25 mouse cellular contexts compared by ENCODE assay signal in genomic region chr4:4785169-4785568, GRCm38 (mm10). TPM values are rescaled to one million over a fixed set of nuclear protein-coding genes. Genes with fewer than 3 reads are reported as not detected.
A peak's percentile ranks its signal among the peaks of the same experiment; 100 is the strongest.
DNase-seq lines count a peak whose midpoint lies in the region; ATAC-seq and TF ChIP-seq lines count a peak whose summit lies in the region.
"Had no signal": no experiment of that assay in that cellular context is flagged by ENCODE, and none has a peak within 500 bp of the region (broad histone marks: within the 10 kb centered on the region; RNA-seq: fewer than 3 reads in every experiment).

No protein-coding gene starts in this region.

- no peaks in the 10 kb centered on the region for H3K9me3 ChIP-seq in ES-E14 (ENCODE audit: control insufficient read depth, insufficient read depth, low read depth, low read length)
- H3K9me3 ChIP-seq in heart, embryonic 10.5 days: 0 out of 2 replicates have a peak, but pooled peaks cover 2% of the 10 kb centered on the region
- H3K9me3 ChIP-seq: embryonic facial prominence, embryonic 15.5 days had no signal

- H3K4me3 ChIP-seq in ES-E14 (ENCODE audit: insufficient read depth in 1 of 2, low read depth in 1 of 2, low read length in 2 of 2, poor library complexity in 1 of 2, severe bottlenecking in 1 of 2): no peak overlapping the region
- H3K4me3 ChIP-seq in heart, embryonic 10.5 days: no peak overlapping the region
- H3K4me3 ChIP-seq: embryonic facial prominence, embryonic 13.5 days; embryonic facial prominence, embryonic 15.5 days; erythroblast, embryonic 14.5 days; forebrain, embryonic 10.5 days; forebrain, embryonic 12.5 days had no signal

- H3K36me3 ChIP-seq in ES-E14 (ENCODE audit: control insufficient read depth, insufficient read depth, low read length, poor library complexity, severe bottlenecking): peaks cover 2% of the 10 kb centered on the region; the same call in 1 of the 2 replicates
- peaks cover 25% of the 10 kb centered on the region for H3K36me3 ChIP-seq in heart, embryonic 10.5 days

- 0 out of 2 replicates have a peak, but pooled peaks have one; percentile 24 for ATAC-seq in common myeloid progenitor, adult 5-6 weeks (replicated peaks; ENCODE audit: low read depth, poor library complexity, severe bottlenecking)
- peak; percentile 53 for ATAC-seq in megakaryocyte progenitor cell, adult 5-6 weeks (replicated peaks; ENCODE audit: poor library complexity)
- ATAC-seq in frontal cortex, adult (ENCODE audit: low TSS enrichment): no peak
- ATAC-seq in CD4-positive, CD25-positive, alpha-beta regulatory T cell, adult 4 months: no peak
- ATAC-seq: forebrain, embryonic 14.5 days; forebrain, embryonic 16.5 days; Patski had no signal

- H3K9ac ChIP-seq in ES-E14 (ENCODE audit: insufficient read depth, low read depth, low read length, poor library complexity, severe bottlenecking): peak overlapping the region; percentile 38; the same call in 1 of the 2 replicates
- H3K9ac ChIP-seq: embryonic facial prominence, embryonic 13.5 days; embryonic facial prominence, embryonic 15.5 days; forebrain, embryonic 12.5 days had no signal

- DNase-seq in 416B (ENCODE audit: low read depth) (peak; percentile 24), ES-E14 (ENCODE audit: low read depth, low spot score) (no peak)
- DNase-seq in heart, embryonic 10.5 days (ENCODE audit: low spot score): no peak
- DNase-seq: adrenal gland, adult 2 months; adrenal gland, postnatal 10 days; adrenal gland, postnatal 25 days; B cell, adult 2 months; cerebellum, adult 11 months; cerebellum, adult 18-20 months; cerebellum, adult 8-10 months; cerebellum, adult 9-11 months; cerebellum, postnatal 14 days; cerebellum, postnatal 36 days had no signal

- 94% methylated on average over 2 of the region's 2 CpGs for WGBS in heart, embryonic 10.5 days

- no peak overlapping the region for H3K27ac ChIP-seq in ES-E14 (ENCODE audit: insufficient read depth, low read depth, low read length, poor library complexity, severe bottlenecking)
- no peak overlapping the region for H3K27ac ChIP-seq in heart, embryonic 10.5 days
- H3K27ac ChIP-seq: embryonic facial prominence, embryonic 13.5 days; embryonic facial prominence, embryonic 15.5 days; forebrain, embryonic 10.5 days; forebrain, embryonic 12.5 days had no signal

- no peaks in the 10 kb centered on the region for H3K4me1 ChIP-seq in ES-E14 (ENCODE audit: control insufficient read depth in 2 of 2, insufficient read depth in 2 of 2, low read length in 2 of 2, poor library complexity in 1 of 2)
- H3K4me1 ChIP-seq in heart, embryonic 10.5 days: 0 out of 2 replicates have a peak, but pooled peaks cover 3% of the 10 kb centered on the region
- H3K4me1 ChIP-seq: embryonic facial prominence, embryonic 15.5 days; forebrain, embryonic 12.5 days had no signal

- no peaks in the 10 kb centered on the region for H3K27me3 ChIP-seq in heart, embryonic 10.5 days (ENCODE audit: insufficient read depth, poor library complexity, severe bottlenecking)
- H3K27me3 ChIP-seq: embryonic facial prominence, embryonic 13.5 days; embryonic facial prominence, embryonic 15.5 days; forebrain, embryonic 12.5 days; Patski had no signal

- in situ Hi-C loops in ES-E14 (cut with MboI; ENCODE audit: low sequenced_read_pairs in 2 of 2, unreplicated experiment in 2 of 2): no loop called here

TF ChIP-seq in ES-E14, 5 proteins besides CTCF, POLR2A, EP300 and RAD21:
- no peak for TF ChIP-seq ZC3H11A (IDR thresholded peaks at IDR 0.05; ENCODE audit: borderline replicate concordance, low read depth, low read length)

RNA-seq across cellular contexts. Expression of gene Impad1, which starts 8.0 kb away (rescaled TPM):
- 50.1 and 57.9 TPM in 2 replicates for total RNA-seq in ES-E14 (2012; rRNA removed)
- 46.3 and 57.3 TPM in 2 replicates for total RNA-seq in common myeloid progenitor, adult 5-6 weeks (2017)
- total RNA-seq in megakaryocyte progenitor cell, adult 5-6 weeks (2015): 39.6 and 47.2 TPM in 2 replicates
- 42.5 and 44.1 TPM in 2 replicates for total RNA-seq in megakaryocyte progenitor cell, adult 5-6 weeks (2017)
- 1 to 10 TPM; 4.0 to 5.9 TPM for polyA plus RNA-seq in CD4-positive, CD25-positive, alpha-beta regulatory T cell, adult 4 months (2017; shearing (Covaris generic))
- 30.4 and 34.5 TPM in 2 replicates for polyA plus RNA-seq in heart, embryonic 10.5 days (2016; fragmentation: Nextera tagmentation; extraction: Ambion mirVana)

Comparison
In these comparisons a context has a peak if more than half of its experiments do, and no peak if none do; other contexts are left out.
1. ATAC-seq: peak in common myeloid progenitor, adult 5-6 weeks (single experiment) and megakaryocyte progenitor cell, adult 5-6 weeks (single experiment); none in frontal cortex, adult (single experiment) and CD4-positive, CD25-positive, alpha-beta regulatory T cell, adult 4 months (single experiment).